Mouse (Mus musculus) ES-Bruce4 (cell line): ENCODE results near the gene Tk1.

Source experiments
- CTCF ChIP-seq: IDR thresholded peaks from one replicate; pipeline ENCODE4 v1.8.1; 2011; ENCODE audit warnings: low read depth, low read length
- POLR2A ChIP-seq: IDR thresholded peaks from one replicate; pipeline ENCODE4 v1.8.1; 2011; ENCODE audit warnings: low read length; ENCODE audit not compliant: insufficient read depth

DNA sequence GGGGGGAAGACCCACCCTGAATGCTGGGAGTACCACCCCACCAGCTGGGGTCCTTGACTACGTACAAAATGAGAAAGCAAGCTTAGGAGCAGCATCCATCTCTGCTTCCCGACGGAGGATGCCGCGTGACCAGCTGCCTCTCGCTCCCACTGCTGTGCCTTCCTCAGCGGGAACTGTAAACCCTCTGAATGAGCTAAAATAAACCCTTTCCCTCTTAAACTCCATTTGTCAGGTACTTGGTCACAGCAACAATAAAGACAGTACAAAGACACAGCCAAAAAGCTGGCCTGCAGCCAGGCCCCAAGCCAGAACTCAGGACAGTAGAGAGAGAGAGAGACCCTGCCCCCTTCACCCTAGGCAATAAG lies 56.2 kb downstream of the Tk1 start:
- no peak for TF ChIP-seq CTCF
- no peak for TF ChIP-seq POLR2A
